Mouse (Mus musculus) forelimb bud, embryonic 11.5 days (tissue): ENCODE data around the gene Syn3.
"Not testable (repeated sequence)": the region's sequence is repeated elsewhere in the genome, so short reads cannot be mapped to it uniquely, and the experiment has no call there.

ENCODE experiments used
- DNase-seq: peaks from one replicate; pipeline ENCODE4 v3.0.0-alpha.2; 2012; ENCODE audit warnings: low read depth, low spot score

Gene Syn3

DNA sequence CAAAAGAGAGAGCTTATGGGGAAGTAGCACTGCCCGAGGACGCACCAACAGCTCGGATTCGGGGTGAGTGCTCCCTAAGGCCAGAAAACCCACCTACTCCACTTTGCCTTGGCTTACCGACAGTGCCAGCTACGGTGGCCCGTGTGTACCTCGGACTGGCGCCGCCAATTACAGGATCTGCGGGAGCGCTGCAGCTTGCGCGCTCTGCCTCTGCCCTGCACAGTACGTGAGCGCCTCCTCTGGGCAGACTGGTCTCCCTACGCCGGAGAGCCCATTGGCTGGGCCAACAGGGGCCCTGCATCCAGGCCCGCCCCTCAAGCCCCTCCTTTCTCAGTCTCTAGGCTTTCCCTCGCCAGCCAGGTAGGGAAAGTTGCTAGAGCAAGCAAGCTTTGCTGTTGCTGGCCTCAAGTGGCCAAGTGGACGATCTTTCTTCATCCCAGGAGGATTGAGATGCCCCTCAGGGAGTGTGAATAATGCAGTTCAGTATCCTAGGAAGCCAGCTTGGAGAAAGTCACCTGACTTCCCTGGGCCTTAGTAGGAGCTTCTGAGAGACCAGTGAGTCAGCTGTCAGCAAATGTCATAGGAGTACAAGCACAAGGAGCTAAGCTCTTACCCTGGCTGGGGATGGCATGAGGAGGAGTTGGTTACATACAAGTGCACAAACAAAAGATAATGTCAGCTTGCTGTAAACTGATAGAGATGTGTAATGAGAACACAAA is at the start of gene Syn3:
Gene Syn3 (minus strand): TSS at position 224 of the 719 bp plus-strand sequence.
- DNase-seq: peak; percentile 95

DNA sequence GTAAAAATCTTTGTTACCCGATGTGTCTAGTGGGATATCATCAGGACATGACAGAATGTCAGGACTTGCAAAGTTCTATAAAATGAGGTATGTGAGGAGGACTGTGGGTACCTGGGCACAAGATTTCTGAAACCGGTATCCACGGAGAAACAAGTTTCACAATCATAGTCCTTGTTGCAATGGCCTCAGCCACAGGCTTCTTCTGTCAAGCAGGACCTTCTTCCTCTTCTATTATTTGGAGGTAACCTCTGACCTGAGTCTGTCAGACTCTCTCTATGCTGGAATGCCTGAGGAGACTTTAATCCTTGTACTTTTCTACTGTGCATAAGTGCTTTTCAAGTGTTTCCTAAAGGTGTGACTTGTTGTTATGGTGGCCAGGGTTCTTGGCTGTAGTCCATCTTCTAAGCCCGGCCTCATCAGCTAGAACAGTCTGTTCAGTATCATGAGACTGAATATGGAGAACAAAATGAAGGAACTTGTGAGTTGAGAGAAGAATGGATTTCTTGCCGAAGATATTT is 27.7 kb upstream of the Syn3 start:
- DNase-seq: not testable (repeated sequence)

DNA sequence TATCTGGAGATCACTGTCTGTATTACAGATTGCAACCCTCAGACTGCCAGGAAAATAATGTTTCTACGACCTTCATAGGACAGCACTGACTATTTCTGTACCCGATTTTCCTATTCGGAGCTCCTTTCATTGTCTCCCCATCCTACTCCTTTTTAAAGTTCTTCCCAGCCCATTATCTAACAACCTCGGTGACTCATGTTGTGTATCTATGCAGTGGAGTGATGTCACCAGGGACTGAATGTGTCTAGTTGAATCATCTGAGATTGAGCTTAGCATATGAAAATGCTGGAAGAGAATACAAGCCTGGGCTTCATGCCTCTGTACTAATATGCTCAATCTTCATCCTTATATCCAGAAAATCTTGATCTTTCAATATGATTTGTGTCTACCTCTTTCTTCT is 15.1 kb upstream of the Syn3 start:
- no peak for DNase-seq

DNA sequence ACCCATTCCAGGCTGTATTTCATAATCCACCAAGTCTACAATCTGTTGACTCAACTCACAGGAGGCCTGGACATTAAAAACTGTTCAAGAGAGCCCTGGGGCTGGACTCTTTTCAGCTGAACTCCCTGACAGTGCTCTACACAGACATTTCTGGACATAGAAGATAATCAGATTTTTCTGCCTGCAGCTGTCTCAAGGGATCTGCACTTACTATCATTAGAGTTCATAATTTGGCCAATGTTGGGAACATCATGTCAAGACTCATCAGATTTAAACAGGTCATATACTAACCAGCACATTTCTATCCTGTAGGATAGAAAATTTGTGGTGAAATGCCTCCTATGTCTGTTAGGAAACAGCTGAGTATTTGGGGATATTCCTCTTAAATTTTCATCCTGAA is 12.2 kb upstream of the Syn3 start:
- no peak for DNase-seq

GRCm38 (mm10) chr10:86502063-86502462 is 3.4 kb upstream of the Syn3 start:
- no peak for DNase-seq

GRCm38 (mm10) chr10:86498051-86498672 is 534 bp downstream of the Syn3 start:
- peak; percentile 25 for DNase-seq

GRCm38 (mm10) chr10:86495851-86496250 is 2.8 kb downstream of the Syn3 start:
- DNase-seq: no peak

GRCm38 (mm10) chr10:86493140-86493539 is 5.6 kb downstream of the Syn3 start:
- no peak for DNase-seq

DNA sequence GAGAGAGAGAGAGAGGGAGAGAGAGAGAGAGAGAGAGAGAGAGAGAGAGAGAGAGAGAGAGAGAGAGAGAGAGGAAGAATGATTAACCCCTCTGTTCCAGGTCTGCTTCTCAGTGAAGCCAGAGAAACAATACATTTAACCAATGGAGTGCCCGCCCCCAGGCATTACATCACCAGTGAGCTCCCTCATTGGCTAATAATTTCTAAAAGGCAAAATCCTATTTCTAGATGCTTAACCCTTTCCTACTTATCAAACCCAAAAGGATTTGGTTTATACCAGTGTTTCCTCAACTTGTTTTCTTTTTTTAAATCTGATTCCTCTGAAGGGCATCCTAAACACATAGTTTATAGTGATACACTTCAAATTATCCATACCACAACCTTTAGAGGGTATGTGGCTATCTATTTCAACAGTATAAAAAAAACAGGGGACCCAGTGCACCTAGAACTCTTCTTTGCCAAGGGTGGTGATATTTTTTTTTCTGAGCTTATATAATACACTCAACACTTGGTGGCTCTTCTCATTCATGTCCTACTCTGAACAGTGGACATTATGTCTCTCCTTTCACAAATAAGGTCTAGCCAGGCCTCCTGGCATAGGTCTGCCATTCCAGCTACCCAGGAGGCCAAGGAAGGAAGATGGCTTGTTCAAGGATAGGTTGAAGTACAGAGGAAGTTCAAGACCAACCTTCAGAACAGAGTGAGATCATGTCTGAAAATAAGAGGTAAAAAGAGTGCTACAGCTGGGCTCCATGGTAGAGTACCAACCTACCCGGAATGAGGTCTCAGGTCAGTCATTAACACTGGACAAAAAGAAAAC is 6.4 kb downstream of the Syn3 start:
- peak; percentile 47 for DNase-seq

GRCm38 (mm10) chr10:86491316-86492088 is 7.2 kb downstream of the Syn3 start:
- DNase-seq: no peak

GRCm38 (mm10) chr10:86488544-86488943 is 10.2 kb downstream of the Syn3 start:
- no peak for DNase-seq

- DNase-seq: no peak
Measured at GRCm38 (mm10) chr10:86485971-86486370, 12.7 kb downstream of the Syn3 start.

DNA sequence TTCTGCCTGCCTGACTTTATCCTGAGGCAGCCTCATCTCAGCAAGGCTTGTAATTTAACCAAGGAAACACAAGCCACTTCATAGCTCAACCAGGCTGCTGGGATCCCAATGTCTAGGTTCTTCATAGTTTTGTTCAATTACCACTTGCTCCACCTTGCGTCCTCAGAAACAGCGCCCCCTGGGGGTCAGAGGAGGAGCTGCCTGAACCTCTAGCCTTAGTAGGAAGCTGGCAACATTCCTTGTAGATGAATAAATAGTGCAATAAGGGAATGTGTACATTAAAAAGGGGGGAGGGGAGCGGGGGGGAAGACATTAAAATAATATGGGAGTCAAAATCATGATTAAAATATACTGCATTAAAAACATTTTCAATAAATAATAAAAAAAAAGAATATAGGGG is 14.7 kb downstream of the Syn3 start:
- DNase-seq: peak; percentile 32

- DNase-seq: peak; percentile 57
Measured at GRCm38 (mm10) chr10:86482496-86482895, 16.2 kb downstream of the Syn3 start.

DNA sequence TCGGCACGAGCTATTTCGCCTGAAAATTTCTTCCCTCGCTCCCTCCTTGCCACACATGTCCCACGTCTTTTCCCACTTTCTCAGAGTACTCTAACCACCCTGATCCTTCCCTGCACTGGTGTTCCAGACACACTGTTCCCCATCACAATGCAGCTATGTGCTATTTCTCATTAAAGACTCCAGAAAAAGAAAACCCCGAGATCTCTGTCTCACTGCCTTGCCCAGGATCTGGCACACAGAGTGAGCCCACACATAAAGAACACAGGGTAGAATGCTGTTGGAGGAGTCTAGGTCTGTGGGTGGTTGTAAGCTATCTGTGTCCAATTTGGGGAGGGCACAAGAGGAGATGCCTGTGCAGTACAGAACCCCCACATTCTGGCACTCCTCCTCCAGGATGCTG is 18.0 kb downstream of the Syn3 start:
- no peak for DNase-seq

DNA sequence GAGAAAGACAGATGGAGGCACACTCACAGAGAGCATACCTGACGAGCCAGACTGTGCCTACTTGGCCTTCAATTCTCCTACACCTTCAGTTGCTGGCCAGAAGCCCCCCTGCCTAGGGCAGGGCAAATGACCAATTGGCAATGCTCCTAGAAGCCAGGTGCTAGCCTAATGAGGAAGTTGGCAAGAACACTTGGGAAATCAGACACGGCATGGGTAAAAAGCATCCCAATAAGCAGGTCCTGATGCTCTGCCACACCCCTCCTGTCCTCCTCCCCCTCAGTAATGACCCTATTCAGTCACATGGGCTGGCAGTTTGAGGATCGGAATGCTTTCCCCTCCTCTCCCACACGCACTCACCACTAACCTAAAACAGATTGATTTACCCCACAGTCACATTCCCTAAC is 19.0 kb downstream of the Syn3 start:
- peak; percentile 57 for DNase-seq

- DNase-seq: no peak
Measured at GRCm38 (mm10) chr10:86476720-86477119, 22.0 kb downstream of the Syn3 start.

DNA sequence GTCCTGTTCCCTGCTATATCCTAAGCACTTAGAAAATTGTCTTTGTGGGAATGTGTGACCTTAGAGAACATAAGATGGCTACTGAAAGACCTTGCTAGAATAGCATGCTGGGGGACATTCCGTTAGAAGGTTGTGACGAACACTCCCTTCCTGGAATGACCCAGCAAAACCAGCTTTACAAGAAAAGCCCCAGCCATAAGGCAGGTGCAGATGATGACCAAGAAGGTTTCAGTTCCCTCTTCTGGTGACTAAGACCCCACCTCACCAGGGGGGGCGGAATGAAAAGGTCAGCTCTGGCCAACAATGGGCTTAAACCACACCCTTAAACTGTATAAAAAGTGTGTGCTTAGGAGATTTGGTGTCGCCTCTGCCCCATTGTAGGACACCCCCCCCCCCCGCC is 23.4 kb downstream of the Syn3 start:
- no peak for DNase-seq

DNA sequence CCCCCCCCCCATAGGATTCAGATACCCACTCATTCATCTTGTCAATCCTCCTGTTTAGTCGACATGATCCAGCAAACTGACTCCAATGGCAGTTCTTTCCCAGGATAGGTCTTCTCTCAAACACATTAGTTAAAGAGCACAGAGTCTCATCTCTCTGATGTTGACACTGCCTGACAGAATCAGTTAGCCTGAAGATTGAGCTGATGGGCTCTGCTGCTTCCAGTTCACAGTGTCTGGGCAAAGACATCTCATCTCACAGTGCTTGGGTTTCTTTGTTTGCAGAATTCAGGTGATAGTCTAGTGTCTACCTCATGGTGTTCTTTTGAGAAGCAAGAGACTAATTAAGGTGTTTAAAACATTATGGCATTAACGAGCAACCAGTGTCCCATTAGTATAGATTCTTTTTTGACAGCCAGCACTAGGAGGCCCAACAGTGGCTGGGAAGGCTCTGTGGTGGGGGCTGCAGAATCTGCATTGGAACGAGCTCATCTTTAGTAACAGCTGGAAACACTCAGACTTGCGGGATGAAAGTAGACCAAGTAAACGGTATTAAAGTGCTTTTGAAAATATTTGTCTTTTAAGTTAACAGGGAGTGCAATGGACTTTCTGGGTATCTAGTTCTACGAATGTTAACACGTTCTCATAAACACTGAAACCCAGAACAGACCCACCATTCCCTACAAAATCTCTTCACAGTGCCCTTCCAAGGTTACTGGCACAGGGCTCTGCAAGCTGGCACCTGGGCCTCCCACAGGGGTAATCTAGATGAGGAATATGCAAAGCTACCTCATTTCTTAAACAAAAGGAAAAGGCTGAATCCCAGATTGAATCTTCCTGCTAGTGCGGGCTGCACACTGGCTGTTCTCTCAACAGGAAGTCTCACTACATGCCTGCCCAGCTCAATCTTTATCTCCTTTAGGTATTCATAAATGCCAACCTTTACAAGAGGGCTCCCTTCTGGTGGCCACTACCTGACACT is 24.2 kb downstream of the Syn3 start:
- DNase-seq: no peak

DNA sequence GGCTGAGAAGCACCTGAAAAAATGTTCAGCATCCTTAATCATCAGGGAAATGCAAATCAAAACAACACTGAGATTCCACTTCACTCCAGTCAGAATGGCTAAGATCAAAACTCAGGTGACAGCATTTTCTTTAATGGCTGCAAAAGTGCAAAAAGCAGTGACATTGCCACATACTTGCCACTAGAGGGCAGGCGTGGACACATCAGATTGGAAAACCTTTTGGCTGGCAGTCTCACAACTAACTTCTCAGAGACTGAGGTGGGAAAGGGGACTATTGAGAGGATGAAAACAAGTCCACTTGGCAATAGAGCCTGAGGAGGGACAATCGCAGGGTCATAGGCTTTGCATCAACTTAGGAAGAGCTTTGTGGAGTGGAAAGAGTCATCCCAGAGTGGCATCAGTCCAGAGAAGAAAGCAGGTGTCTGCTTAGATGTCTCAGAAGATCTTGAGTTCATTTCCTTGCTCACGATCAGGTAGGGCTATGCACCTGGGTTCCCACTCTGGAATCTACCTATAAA is 25.0 kb downstream of the Syn3 start:
- DNase-seq: peak; percentile 75
